Mouse (Mus musculus) G1E-ER4 (cell line): ENCODE results near the gene Magee2. TPM values are rescaled to one million over a fixed set of nuclear protein-coding genes. Genes with fewer than 3 reads are reported as not detected.

Source experiments
- GATA1 ChIP-seq: IDR thresholded peaks from one replicate; pipeline ENCODE4 v1.8.0; 2012; ENCODE audit warnings: low read length, inconsistent platforms
- polyA plus RNA-seq: library from polyadenylated mRNA; stranded (reverse); fragments of >175 nt; gene quantifications from 2 replicates; pipeline ENCODE4 v1.2.3, GENCODE M21; 2012

Magee2 gene
- not detected in 2 replicates for polyA plus RNA-seq

DNA sequence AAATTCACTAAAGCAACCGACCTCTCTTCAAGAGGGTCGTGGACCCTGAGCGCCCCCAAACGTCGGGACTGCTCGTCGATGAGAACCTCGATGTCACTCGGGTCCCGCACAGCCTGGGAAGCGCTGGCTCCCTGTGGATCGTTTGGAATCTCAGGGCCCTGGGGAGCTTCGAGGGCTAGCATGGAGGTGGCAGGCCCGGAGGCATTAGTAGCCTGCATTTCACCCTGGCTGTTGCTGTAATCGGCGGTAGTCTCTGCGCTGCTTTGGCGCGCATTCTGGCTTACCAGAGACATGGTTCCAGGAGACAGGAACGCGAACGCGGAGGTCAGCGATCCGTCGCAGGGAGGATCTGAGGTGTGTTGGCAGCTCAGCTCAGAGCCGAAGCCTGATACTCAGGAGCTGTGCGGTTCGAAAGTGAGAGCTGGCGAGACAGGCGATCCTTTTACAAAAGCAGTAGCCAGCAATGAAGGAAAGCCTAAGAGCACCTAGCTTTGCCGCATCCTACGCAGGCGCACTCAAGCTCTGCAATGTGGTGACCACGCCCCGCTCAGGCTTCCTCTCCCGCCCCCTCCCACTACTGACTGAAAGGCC is at the start of gene Magee2:
Gene Magee2, minus strand, starts transcription at position 517 of the 591 bp plus-strand sequence.
- TF ChIP-seq GATA1: no peak

GRCm38 (mm10) chrX:104853610-104854009 is 3.5 kb downstream of the Magee2 start:
- no peak for TF ChIP-seq GATA1

Other genes starting within 250 kb of the Magee2 start
- gene Zdhhc15, start 186.2 kb downstream of the Magee2 start, polyA plus RNA-seq: not detected in 2 replicates
- gene Pbdc1, start 222.5 kb upstream of the Magee2 start, polyA plus RNA-seq: 2.9 and 29.9 TPM in 2 replicates